Mouse (Mus musculus) brain, embryonic 18.5 days (tissue): ENCODE measurements around the gene Calhm3.

ENCODE experiments used
- DNase-seq: peaks from one replicate; pipeline ENCODE4 v3.0.0-alpha.2; 2012; ENCODE audit warnings: low read depth, low spot score

Calhm3 gene

DNA sequence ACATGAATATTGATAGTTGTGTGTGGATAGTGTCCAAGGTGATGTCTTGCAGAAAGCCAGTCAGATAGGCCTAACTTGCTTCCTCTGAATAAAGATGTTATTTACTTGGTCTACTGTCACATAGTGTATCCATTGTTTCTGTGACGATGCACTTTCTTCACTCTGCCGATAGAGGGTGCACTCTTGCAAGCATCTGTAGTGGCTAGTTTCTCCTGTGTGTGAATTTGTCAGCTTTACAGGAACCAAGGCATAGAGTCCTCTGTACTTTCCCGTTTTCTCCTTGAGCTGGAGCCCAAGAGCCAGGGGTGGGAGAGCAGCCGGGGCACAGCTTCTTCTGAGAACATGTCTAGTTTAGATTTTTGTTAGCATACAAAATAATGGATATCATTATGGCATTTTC is 36.5 kb downstream of the Calhm3 start:
- no peak for DNase-seq

DNA sequence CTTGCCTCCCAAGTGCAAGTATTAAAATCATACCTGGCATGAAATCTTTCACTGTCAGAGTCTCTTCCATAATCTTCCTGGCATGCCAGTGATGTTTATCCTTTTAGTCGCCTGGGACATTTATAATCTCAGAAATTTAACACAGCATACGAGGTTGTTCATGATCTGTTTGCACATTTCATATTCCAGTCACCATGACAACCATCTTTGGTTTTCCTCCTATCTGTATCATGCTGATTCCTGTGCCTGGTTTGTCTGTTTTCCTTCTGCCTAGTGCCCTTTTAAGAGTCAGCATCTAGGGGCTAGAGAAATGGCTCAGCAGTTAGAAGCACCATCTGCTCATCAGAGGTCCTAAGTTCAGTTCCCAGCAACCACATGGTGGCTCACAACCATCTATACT is 38.9 kb downstream of the Calhm3 start:
- no peak for DNase-seq

DNA sequence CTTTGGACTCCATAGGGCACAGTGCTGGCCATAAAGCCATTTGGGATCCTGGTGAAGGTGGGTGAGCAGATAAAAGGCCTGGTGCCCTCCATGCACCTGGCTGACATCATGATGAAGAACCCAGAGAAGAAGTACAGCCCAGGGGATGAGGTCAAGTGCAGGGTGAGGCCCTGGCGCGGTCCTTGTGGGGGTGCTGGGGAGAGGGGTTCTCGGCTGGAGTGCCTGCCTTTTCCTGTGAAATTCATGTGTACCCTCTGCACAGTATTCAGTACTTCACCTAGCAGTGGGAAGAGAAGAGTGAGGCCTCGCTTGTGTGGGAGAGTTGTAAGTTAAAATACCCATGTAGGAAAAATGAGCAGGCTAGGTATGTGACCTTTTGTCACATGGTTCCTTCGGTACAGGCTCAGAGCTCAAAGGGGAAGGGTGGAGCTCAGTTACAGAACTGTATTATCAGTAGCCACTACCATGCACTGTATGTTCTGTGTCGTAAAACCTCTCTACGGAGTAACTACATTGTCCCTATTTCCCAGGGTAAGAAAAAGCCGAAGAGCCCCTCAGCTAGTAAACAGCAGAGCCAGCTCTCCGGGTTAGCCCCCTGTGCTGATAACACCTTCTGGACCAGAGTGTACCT is 52.8 kb downstream of the Calhm3 start:
- no peak for DNase-seq
